Mouse (Mus musculus) midbrain, embryonic 12.5 days (tissue): ENCODE measurements around the gene Hivep2. TPM values are rescaled to one million over a fixed set of nuclear protein-coding genes. Genes with fewer than 3 reads are reported as not detected.

Experiments used
- ATAC-seq: fragments of 200-750 bp; cut with Nextera tagmentation; 2 replicates; pipeline ENCODE4 v1.8.0; 2017; ENCODE audit warnings: low read depth, moderate TSS enrichment, moderate library complexity; ENCODE audit not compliant: low FRiP score
- H3K27ac ChIP-seq: fragments of 300-500 bp; sonication (generic); replicated peaks from 2 replicates; pipeline ENCODE4 v1.5.1; 2016; ENCODE audit warnings: mild to moderate bottlenecking
- H3K27me3 ChIP-seq: fragments of 300-500 bp; sonication (generic); 2 replicates; pipeline ENCODE4 v1.6.1; 2016; ENCODE audit warnings: mild to moderate bottlenecking
- H3K36me3 ChIP-seq: fragments of 300-500 bp; sonication (generic); 2 replicates; pipeline ENCODE4 v1.6.1; 2016
- H3K4me1 ChIP-seq: fragments of 300-500 bp; sonication (generic); 2 replicates; pipeline ENCODE4 v1.6.1; 2016
- H3K4me2 ChIP-seq: fragments of 300-500 bp; sonication (generic); replicated peaks from 2 replicates; pipeline ENCODE4 v1.6.1; 2016; ENCODE audit warnings: mild to moderate bottlenecking, moderate library complexity
- H3K4me3 ChIP-seq: fragments of 300-500 bp; sonication (generic); 2 replicates; pipeline ENCODE4 v1.5.1; 2016; ENCODE audit warnings: mild to moderate bottlenecking
- H3K9ac ChIP-seq: fragments of 300-500 bp; sonication (generic); replicated peaks from 2 replicates; pipeline ENCODE4 v1.6.1; 2016; ENCODE audit warnings: mild to moderate bottlenecking, moderate library complexity
- H3K9me3 ChIP-seq: fragments of 300-500 bp; sonication (generic); 2 replicates; pipeline ENCODE4 v1.6.1; 2016; ENCODE audit warnings: mild to moderate bottlenecking
- WGBS: fragments of 180-500 bp; shearing (Covaris S2); methylation state at CpG from one replicate; pipeline ENCODE4 v1.1.7; 2016; 5-methylcytosine and 5-hydroxymethylcytosine counted together
- polyA plus RNA-seq: library from polyadenylated mRNA; unstranded; fragments of >200 nt; fragmentation: Nextera tagmentation; extraction: Ambion mirVana; gene quantifications from 2 replicates; pipeline ENCODE4 v1.2.1, GENCODE M21; 2016

Gene Hivep2
- polyA plus RNA-seq, 1 experiment from 2014 or later = 6.5 TPM

GRCm38 (mm10) chr10:14004769-14005517 is 39.1 kb downstream of the Hivep2 start:
- Histone ChIP-seq H3K4me3 (no peak overlapping the region), H3K4me1 (peaks cover 9% of the 10 kb centered on the region), H3K4me2 (no peak overlapping the region), H3K9ac (no peak overlapping the region), H3K36me3 (no peaks in the 10 kb centered on the region), H3K27me3 (no peaks in the 10 kb centered on the region), H3K27ac (no peak overlapping the region), H3K9me3 (no peaks in the 10 kb centered on the region)
- 61% methylated on average over 4 of the region's 4 CpGs for WGBS
- peak; percentile 44 for ATAC-seq

- peaks cover 7% of the 10 kb centered on the region for H3K4me1 ChIP-seq
- no peak overlapping the region for H3K4me3 ChIP-seq
- 76% methylated on average over 2 of the region's 2 CpGs for WGBS
- H3K36me3 ChIP-seq = no peaks in the 10 kb centered on the region
- H3K9ac ChIP-seq = no peak overlapping the region
- no peak for ATAC-seq
- H3K9me3 ChIP-seq = no peaks in the 10 kb centered on the region
- H3K27ac ChIP-seq = no peak overlapping the region
- H3K27me3 ChIP-seq = no peaks in the 10 kb centered on the region
- H3K4me2 ChIP-seq = no peak overlapping the region
Observed at GRCm38 (mm10) chr10:14009721-14010120, 43.8 kb downstream of the Hivep2 start.

- H3K9ac ChIP-seq = no peak overlapping the region
- ATAC-seq = no peak
- no peak overlapping the region for H3K4me3 ChIP-seq
- H3K27ac ChIP-seq = no peak overlapping the region
- no peaks in the 10 kb centered on the region for H3K9me3 ChIP-seq
- H3K4me1 ChIP-seq = peaks cover 21% of the 10 kb centered on the region
- H3K4me2 ChIP-seq = no peak overlapping the region
- H3K36me3 ChIP-seq = no peaks in the 10 kb centered on the region
- H3K27me3 ChIP-seq = no peaks in the 10 kb centered on the region
- 52% methylated on average over 13 of the region's 13 CpGs for WGBS
Observed at GRCm38 (mm10) chr10:14016287-14016970, 50.6 kb downstream of the Hivep2 start.

- 63% methylated on average over 2 of the region's 2 CpGs for WGBS
- no peak overlapping the region for H3K4me3 ChIP-seq
- no peaks in the 10 kb centered on the region for H3K36me3 ChIP-seq
- no peaks in the 10 kb centered on the region for H3K9me3 ChIP-seq
- H3K27ac ChIP-seq = no peak overlapping the region
- no peak for ATAC-seq
- H3K27me3 ChIP-seq = no peaks in the 10 kb centered on the region
- H3K4me1 ChIP-seq = peaks cover 21% of the 10 kb centered on the region
- H3K4me2 ChIP-seq = no peak overlapping the region
- no peak overlapping the region for H3K9ac ChIP-seq
Observed at GRCm38 (mm10) chr10:14017338-14017737, 51.5 kb downstream of the Hivep2 start.

GRCm38 (mm10) chr10:14017822-14018364 is 52.0 kb downstream of the Hivep2 start:
- H3K4me2 ChIP-seq = peak overlapping the region; percentile 34
- H3K27me3 ChIP-seq = no peaks in the 10 kb centered on the region
- H3K27ac ChIP-seq = no peak overlapping the region; the same call in 1 of the 2 replicates
- ATAC-seq = no peak
- H3K4me3 ChIP-seq = no peak overlapping the region
- no peaks in the 10 kb centered on the region for H3K36me3 ChIP-seq
- WGBS = 8% methylated on average over 12 of the region's 12 CpGs
- no peaks in the 10 kb centered on the region for H3K9me3 ChIP-seq
- H3K9ac ChIP-seq = no peak overlapping the region
- H3K4me1 ChIP-seq = peaks cover 21% of the 10 kb centered on the region

- no peak overlapping the region for H3K4me2 ChIP-seq
Observed at GRCm38 (mm10) chr10:14018672-14019071, 52.8 kb downstream of the Hivep2 start.

GRCm38 (mm10) chr10:14019198-14019597 is 53.3 kb downstream of the Hivep2 start:
- no peaks in the 10 kb centered on the region for H3K9me3 ChIP-seq
- ATAC-seq = no peak
- no peak overlapping the region for H3K4me2 ChIP-seq
- no peaks in the 10 kb centered on the region for H3K27me3 ChIP-seq
- 59% methylated on average over 3 of the region's 3 CpGs for WGBS
- H3K4me1 ChIP-seq = peaks cover 21% of the 10 kb centered on the region
- no peak overlapping the region for H3K27ac ChIP-seq
- H3K36me3 ChIP-seq = no peaks in the 10 kb centered on the region
- no peak overlapping the region for H3K4me3 ChIP-seq
- H3K9ac ChIP-seq = no peak overlapping the region

More at GRCm38 (mm10) chr10:14018672-14019071, 52.8 kb downstream of the Hivep2 start:
- H3K4me1 ChIP-seq = peaks cover 21% of the 10 kb centered on the region
- no peaks in the 10 kb centered on the region for H3K9me3 ChIP-seq
- no peak overlapping the region for H3K4me3 ChIP-seq
- WGBS = 31% methylated on average over 7 of the region's 7 CpGs
- no peaks in the 10 kb centered on the region for H3K36me3 ChIP-seq
- no peak for ATAC-seq
- no peak overlapping the region for H3K9ac ChIP-seq
- H3K27ac ChIP-seq = no peak overlapping the region
- H3K27me3 ChIP-seq = no peaks in the 10 kb centered on the region

- WGBS = 54% methylated on average over 7 of the region's 7 CpGs
- H3K4me1 ChIP-seq = peaks cover 21% of the 10 kb centered on the region
- H3K36me3 ChIP-seq = no peaks in the 10 kb centered on the region
- no peak overlapping the region for H3K9ac ChIP-seq
- no peaks in the 10 kb centered on the region for H3K9me3 ChIP-seq
- no peak overlapping the region for H3K4me3 ChIP-seq
- no peak for ATAC-seq
- no peaks in the 10 kb centered on the region for H3K27me3 ChIP-seq
- no peak overlapping the region for H3K4me2 ChIP-seq
- no peak overlapping the region for H3K27ac ChIP-seq
Observed at GRCm38 (mm10) chr10:14020253-14020652, 54.4 kb downstream of the Hivep2 start.

GRCm38 (mm10) chr10:14024971-14025370 is 59.1 kb downstream of the Hivep2 start:
- 93% methylated on average over 7 of the region's 7 CpGs for WGBS
- Histone ChIP-seq H3K36me3 (no peaks in the 10 kb centered on the region), H3K27ac (no peak overlapping the region), H3K4me1 (peaks cover 5% of the 10 kb centered on the region; the same call in 1 of the 2 replicates), H3K9me3 (no peaks in the 10 kb centered on the region), H3K27me3 (no peaks in the 10 kb centered on the region), H3K4me3 (no peak overlapping the region), H3K4me2 (no peak overlapping the region), H3K9ac (no peak overlapping the region)
- no peak for ATAC-seq

- no peaks in the 10 kb centered on the region for H3K4me1 ChIP-seq
- no peak overlapping the region for H3K9ac ChIP-seq
- H3K4me3 ChIP-seq = no peak overlapping the region
- no peak overlapping the region for H3K27ac ChIP-seq
- H3K4me2 ChIP-seq = no peak overlapping the region
- no peak for ATAC-seq
- H3K27me3 ChIP-seq = no peaks in the 10 kb centered on the region
- no peaks in the 10 kb centered on the region for H3K36me3 ChIP-seq
- 83% methylated on average over 1 of the region's 1 CpGs for WGBS
- no peaks in the 10 kb centered on the region for H3K9me3 ChIP-seq
Observed at GRCm38 (mm10) chr10:14027751-14028150, 61.9 kb downstream of the Hivep2 start.

GRCm38 (mm10) chr10:14028956-14029355 is 63.1 kb downstream of the Hivep2 start:
- WGBS = 94% methylated on average over 7 of the region's 7 CpGs

GRCm38 (mm10) chr10:14030458-14031035 is 64.7 kb downstream of the Hivep2 start:
- no peak overlapping the region for H3K9ac ChIP-seq
- H3K27me3 ChIP-seq = no peaks in the 10 kb centered on the region
- 92% methylated on average over 14 of the region's 14 CpGs for WGBS
- no peaks in the 10 kb centered on the region for H3K36me3 ChIP-seq
- no peak overlapping the region for H3K4me2 ChIP-seq
- H3K4me3 ChIP-seq = no peak overlapping the region
- H3K4me1 ChIP-seq = no peaks in the 10 kb centered on the region
- no peak for ATAC-seq
- H3K9me3 ChIP-seq = no peaks in the 10 kb centered on the region
- H3K27ac ChIP-seq = no peak overlapping the region

More at GRCm38 (mm10) chr10:14028956-14029355, 63.1 kb downstream of the Hivep2 start:
- Histone ChIP-seq H3K27me3 (no peaks in the 10 kb centered on the region), H3K4me3 (no peak overlapping the region), H3K9me3 (no peaks in the 10 kb centered on the region), H3K36me3 (no peaks in the 10 kb centered on the region), H3K4me2 (no peak overlapping the region), H3K4me1 (no peaks in the 10 kb centered on the region), H3K27ac (no peak overlapping the region), H3K9ac (no peak overlapping the region)
- ATAC-seq = no peak
